Mouse (Mus musculus): ENCODE data around the gene Tspan12. TPM values are rescaled to one million over a fixed set of nuclear protein-coding genes. Genes with fewer than 3 reads are reported as not detected.

The Tspan12 gene
- polyA plus RNA-seq, 1 experiment: 25.4 TPM

DNA sequence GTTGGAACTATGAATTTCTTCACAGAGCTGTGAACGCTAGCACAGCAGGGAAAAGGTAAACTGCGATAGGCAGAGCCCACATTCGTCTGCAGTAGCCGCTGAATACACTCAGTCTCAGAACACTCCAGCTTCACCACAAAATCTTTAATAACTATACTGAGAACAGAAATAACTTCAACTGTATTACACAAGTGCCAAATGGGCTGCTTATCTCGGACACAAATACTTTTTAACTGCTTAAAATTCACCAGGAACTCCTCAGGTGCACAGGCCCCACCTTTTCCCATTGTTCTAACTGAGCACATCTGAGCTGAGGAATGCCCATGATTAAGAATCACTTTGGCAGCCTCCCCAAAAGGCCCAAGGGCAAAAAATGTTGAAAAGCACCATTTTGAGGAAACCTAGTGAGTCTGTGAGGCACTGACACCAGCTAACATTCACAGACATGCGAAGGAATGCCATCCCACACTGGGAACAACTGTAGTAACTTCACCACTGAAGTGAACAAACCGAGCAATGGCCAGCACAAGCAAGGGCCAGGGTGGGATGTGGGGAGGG, 47.2 kb downstream of the Tspan12 start:
- DNase-seq: no peak
- Histone ChIP-seq H3K4me3 (replicated peaks; ENCODE audit: extremely low read depth, low read depth, low read length) (no peak overlapping the region), H3K4me1 (ENCODE audit: control insufficient read depth, insufficient read depth, low read length) (no peaks in the 10 kb centered on the region; the same call in 1 of the 2 replicates)
- TF ChIP-seq CTCF (IDR thresholded peaks at IDR 0.05; ENCODE audit: insufficient read depth, low read length) (no peak), POLR2A (IDR thresholded peaks at IDR 0.05; ENCODE audit: borderline replicate concordance, extremely low read depth, low read depth, low read length) (no peak)
- WGBS: 63% methylated on average over 7 of the region's 7 CpGs

GRCm38 (mm10) chr6:21803483-21804340, 48.6 kb downstream of the Tspan12 start:
- TF ChIP-seq CTCF (IDR thresholded peaks at IDR 0.05; ENCODE audit: insufficient read depth, low read length) (no peak), POLR2A (IDR thresholded peaks at IDR 0.05; ENCODE audit: borderline replicate concordance, extremely low read depth, low read depth, low read length) (no peak)
- Histone ChIP-seq H3K4me1 (ENCODE audit: control insufficient read depth, insufficient read depth, low read length) (no peaks in the 10 kb centered on the region; the same call in 1 of the 2 replicates), H3K4me3 (replicated peaks; ENCODE audit: extremely low read depth, low read depth, low read length) (no peak overlapping the region)
- DNase-seq: no peak
- 48% methylated on average over 10 of the region's 10 CpGs for WGBS

- TF ChIP-seq CTCF (IDR thresholded peaks at IDR 0.05; ENCODE audit: insufficient read depth, low read length): no peak
- TF ChIP-seq POLR2A (IDR thresholded peaks at IDR 0.05; ENCODE audit: borderline replicate concordance, extremely low read depth, low read depth, low read length): no peak
- no peak overlapping the region for H3K4me3 ChIP-seq (replicated peaks; ENCODE audit: extremely low read depth, low read depth, low read length)
- no peak for DNase-seq
- 49% methylated on average over 9 of the region's 9 CpGs for WGBS
- peaks cover 7% of the 10 kb centered on the region for H3K4me1 ChIP-seq (ENCODE audit: control insufficient read depth, insufficient read depth, low read length)
Observed at GRCm38 (mm10) chr6:21798581-21798980, 53.7 kb downstream of the Tspan12 start.

DNA sequence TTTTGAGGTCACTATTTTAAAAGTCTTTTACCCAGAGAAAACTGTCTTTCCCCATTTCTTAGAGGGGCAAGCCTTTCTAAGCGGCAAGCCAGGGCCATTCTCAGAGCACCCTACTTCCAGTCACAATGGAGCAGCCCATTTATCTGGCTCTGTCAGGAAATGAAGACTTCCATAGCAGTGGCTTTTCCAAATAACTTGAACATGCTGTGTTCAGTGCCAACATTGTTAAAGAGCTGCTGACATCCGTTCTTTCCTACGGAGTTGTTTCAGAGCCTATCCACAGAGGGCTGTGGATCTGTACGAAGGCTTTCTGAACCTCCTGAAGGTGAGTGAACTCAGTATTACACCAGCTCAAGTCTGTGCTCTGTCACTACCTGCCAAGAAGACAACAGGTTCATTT, 55.2 kb downstream of the Tspan12 start:
- Histone ChIP-seq H3K4me1 (ENCODE audit: control insufficient read depth, insufficient read depth, low read length) (peaks cover 7% of the 10 kb centered on the region), H3K4me3 (replicated peaks; ENCODE audit: extremely low read depth, low read depth, low read length) (no peak overlapping the region)
- WGBS: 45% methylated on average over 4 of the region's 4 CpGs
- TF ChIP-seq CTCF (IDR thresholded peaks at IDR 0.05; ENCODE audit: insufficient read depth, low read length) (no peak), POLR2A (IDR thresholded peaks at IDR 0.05; ENCODE audit: borderline replicate concordance, extremely low read depth, low read depth, low read length) (no peak)
- no peak for DNase-seq

DNA sequence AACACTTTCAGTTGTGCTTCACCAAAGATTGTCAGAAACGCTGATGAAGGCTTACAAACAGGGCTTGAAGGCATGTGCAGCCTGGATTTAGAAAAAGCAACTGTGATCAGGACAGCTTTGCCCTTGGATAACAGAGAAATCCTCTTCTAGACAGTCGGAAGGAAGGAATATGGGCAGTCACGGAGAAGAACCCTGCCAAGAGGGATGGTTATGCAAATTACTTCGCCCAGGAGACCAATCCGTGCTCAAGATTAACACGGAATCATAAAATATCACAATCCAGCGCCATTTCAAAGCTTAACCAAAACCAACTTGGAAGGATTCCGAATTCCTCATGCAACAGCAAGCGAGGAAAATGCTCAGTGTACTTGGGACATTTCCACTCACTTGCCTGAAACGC, 55.9 kb downstream of the Tspan12 start:
- DNase-seq: no peak
- TF ChIP-seq POLR2A (IDR thresholded peaks at IDR 0.05; ENCODE audit: borderline replicate concordance, extremely low read depth, low read depth, low read length) (no peak), CTCF (IDR thresholded peaks at IDR 0.05; ENCODE audit: insufficient read depth, low read length) (no peak)
- WGBS: 79% methylated on average over 10 of the region's 10 CpGs
- Histone ChIP-seq H3K4me1 (ENCODE audit: control insufficient read depth, insufficient read depth, low read length) (peaks cover 7% of the 10 kb centered on the region), H3K4me3 (replicated peaks; ENCODE audit: extremely low read depth, low read depth, low read length) (no peak overlapping the region)

DNA sequence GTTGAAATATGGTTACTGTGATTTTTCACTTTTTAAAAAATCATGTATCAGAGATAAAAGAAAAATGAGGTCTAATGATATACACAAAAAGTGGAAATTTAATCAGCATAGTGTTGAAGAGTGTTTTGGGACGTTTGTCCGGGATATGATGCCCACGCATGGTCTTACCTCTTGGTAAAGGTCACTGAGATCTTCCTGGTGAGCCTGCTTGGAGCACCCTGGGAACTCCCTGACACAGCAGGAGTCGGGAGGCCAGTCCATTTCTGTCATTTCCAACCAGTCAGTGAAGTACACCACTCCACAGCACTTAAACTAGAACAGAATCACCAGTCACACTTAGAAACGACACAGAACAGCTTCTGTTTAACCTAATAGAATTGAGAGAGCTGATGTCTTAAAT, 56.9 kb downstream of the Tspan12 start:
- 79% methylated on average over 5 of the region's 5 CpGs for WGBS

DNA sequence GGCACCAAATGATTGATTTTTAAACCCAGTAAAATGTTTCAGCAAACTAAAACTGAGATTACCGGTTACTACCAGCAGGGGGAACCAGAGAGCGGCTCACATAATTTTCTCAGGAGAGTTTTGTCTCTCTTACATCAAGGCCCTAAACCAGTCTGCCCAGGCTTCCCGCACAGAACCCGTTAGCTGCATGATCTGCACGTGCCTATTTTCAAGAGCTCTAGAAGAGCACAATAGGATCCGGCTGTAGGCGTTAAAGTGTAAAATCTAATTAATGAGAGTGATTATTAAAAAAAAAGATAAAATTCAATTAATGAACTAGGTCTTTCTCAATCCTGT, 57.3 kb downstream of the Tspan12 start:
- peak; percentile 59 for DNase-seq

More for the DNA sequence above, 56.9 kb downstream of the Tspan12 start:
- DNase-seq: no peak
- H3K4me1 ChIP-seq (ENCODE audit: control insufficient read depth, insufficient read depth, low read length): peaks cover 7% of the 10 kb centered on the region
- TF ChIP-seq POLR2A (IDR thresholded peaks at IDR 0.05; ENCODE audit: borderline replicate concordance, extremely low read depth, low read depth, low read length) (no peak), CTCF (IDR thresholded peaks at IDR 0.05; ENCODE audit: insufficient read depth, low read length) (no peak)
- no peak overlapping the region for H3K4me3 ChIP-seq (replicated peaks; ENCODE audit: extremely low read depth, low read depth, low read length)

DNA sequence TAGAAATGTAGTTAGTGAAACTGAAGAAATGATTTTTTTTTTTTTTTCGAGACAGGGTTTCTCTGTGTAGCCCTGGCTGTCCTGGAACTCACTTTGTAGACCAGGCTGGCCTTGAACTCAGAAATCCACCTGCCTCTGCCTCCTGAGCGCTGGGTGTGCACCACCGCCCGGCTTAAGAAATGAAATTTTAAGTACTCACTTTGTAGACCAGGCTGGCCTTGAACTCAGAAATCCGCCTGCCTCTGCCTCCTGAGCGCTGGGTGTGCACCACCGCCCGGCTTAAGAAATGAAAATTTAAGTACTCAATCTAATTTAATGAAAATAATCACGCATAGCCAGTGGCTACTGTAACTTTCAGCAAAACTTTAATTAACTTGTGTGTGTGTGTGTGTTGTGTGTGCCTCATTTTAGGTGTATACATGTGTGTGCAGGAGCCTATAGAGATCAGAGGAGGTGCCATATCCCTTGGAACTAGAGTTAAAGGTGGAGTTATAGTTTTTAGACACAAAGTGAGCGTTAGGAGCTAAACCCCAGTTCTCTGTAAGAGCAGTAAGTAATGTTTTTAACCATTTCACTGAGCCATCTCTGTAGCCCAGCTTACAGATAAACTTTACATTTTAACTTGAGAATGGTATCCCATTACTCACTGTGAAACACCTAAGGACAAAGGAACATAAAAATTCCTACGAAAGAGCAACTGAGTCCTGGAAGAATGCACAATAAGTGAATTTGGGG, 57.8 kb downstream of the Tspan12 start:
- Histone ChIP-seq H3K4me1 (ENCODE audit: control insufficient read depth, insufficient read depth, low read length) (peaks cover 7% of the 10 kb centered on the region), H3K4me3 (replicated peaks; ENCODE audit: extremely low read depth, low read depth, low read length) (no peak overlapping the region)
- 82% methylated on average over 11 of the region's 11 CpGs for WGBS
- TF ChIP-seq POLR2A (IDR thresholded peaks at IDR 0.05; ENCODE audit: borderline replicate concordance, extremely low read depth, low read depth, low read length): no peak
- TF ChIP-seq CTCF (IDR thresholded peaks at IDR 0.05; ENCODE audit: insufficient read depth, low read length): no peak
- no peak for DNase-seq

More for the DNA sequence above, 57.3 kb downstream of the Tspan12 start:
- WGBS: 4% methylated on average over 7 of the region's 7 CpGs
- Histone ChIP-seq H3K4me3 (replicated peaks; ENCODE audit: extremely low read depth, low read depth, low read length) (no peak overlapping the region), H3K4me1 (ENCODE audit: control insufficient read depth, insufficient read depth, low read length) (peaks cover 7% of the 10 kb centered on the region)
- TF ChIP-seq CTCF (IDR thresholded peaks at IDR 0.05; ENCODE audit: insufficient read depth, low read length) (peak; percentile 16; the same call in 1 of the 2 replicates), POLR2A (IDR thresholded peaks at IDR 0.05; ENCODE audit: borderline replicate concordance, extremely low read depth, low read depth, low read length) (no peak)

DNA sequence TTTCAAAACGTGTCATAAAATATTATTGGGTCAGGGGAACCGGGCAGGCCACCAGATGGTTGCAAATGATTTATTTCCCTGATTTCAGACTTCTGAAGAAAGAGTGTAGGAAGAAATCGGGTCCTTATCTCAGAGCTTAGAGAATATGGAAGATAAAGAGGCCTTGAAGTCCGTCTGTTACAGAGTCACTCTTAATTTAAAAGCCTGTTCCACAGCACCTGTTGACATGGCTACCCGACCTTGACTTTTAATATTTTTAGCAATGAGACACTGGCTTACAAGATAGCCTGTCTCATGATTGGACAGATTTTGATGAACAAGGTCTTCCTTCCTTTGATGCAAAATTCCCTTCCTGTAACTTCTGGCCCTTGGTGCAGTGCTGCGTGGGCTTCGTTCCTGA, 61.0 kb downstream of the Tspan12 start:
- no peak overlapping the region for H3K4me3 ChIP-seq (replicated peaks; ENCODE audit: extremely low read depth, low read depth, low read length)
- no peak for DNase-seq
- whole genome bisulfite sequencing: 41% methylated on average over 7 of the region's 7 CpGs
- peaks cover 1% of the 10 kb centered on the region for H3K4me1 ChIP-seq (ENCODE audit: control insufficient read depth, insufficient read depth, low read length)
- TF ChIP-seq POLR2A (IDR thresholded peaks at IDR 0.05; ENCODE audit: borderline replicate concordance, extremely low read depth, low read depth, low read length) (no peak), CTCF (IDR thresholded peaks at IDR 0.05; ENCODE audit: insufficient read depth, low read length) (no peak)

All from lung, adult 2 months (tissue).